Comparison of ENCODE assay signal across 24 mouse cellular contexts in genomic region chr2:31490556-31490955, GRCm38 (mm10).
"Had no signal": no experiment of that assay in that cellular context is flagged by ENCODE, and none has a peak within 500 bp of the region (broad histone marks: within the 10 kb centered on the region; RNA-seq: fewer than 3 reads in every experiment).

No protein-coding gene starts in this region.

- H3K9ac ChIP-seq: heart, embryonic 13.5 days; heart, embryonic 15.5 days; hindbrain, embryonic 13.5 days; hindbrain, embryonic 15.5 days; limb, embryonic 12.5 days; limb, embryonic 15.5 days; liver, embryonic 13.5 days had no signal

- H3K4me3 ChIP-seq: heart, adult 2 months; heart, embryonic 13.5 days; heart, embryonic 15.5 days; hindbrain, embryonic 13.5 days; hindbrain, embryonic 15.5 days; limb, embryonic 12.5 days; limb, embryonic 15.5 days; liver, embryonic 13.5 days had no signal

- H3K27me3 ChIP-seq: limb, embryonic 15.5 days; liver, embryonic 13.5 days had no signal

- H3K4me2 ChIP-seq: heart, embryonic 11.5 days; heart, embryonic 13.5 days; heart, embryonic 15.5 days; hindbrain, embryonic 13.5 days; hindbrain, embryonic 15.5 days; limb, embryonic 12.5 days; limb, embryonic 15.5 days; liver, embryonic 11.5 days; liver, embryonic 13.5 days had no signal

- ATAC-seq: hindbrain, postnatal 0 days; intestine, embryonic 16.5 days had no signal

- DNase-seq: gastrocnemius, postnatal 14 days; gastrocnemius, postnatal 36 days; heart, adult 11 months; heart, adult 2 months; heart, postnatal 14 days; heart, postnatal 36 days; kidney, adult 11 months; kidney, adult 8-10 months; kidney, postnatal 10 days; kidney, postnatal 25 days; layer of hippocampus, adult 9-11 months; layer of hippocampus, postnatal 36 days; left cerebral cortex, postnatal 4 days; liver, embryonic 13.5 days had no signal

- H3K9me3 ChIP-seq: heart, embryonic 13.5 days; heart, embryonic 15.5 days; hindbrain, embryonic 13.5 days; hindbrain, embryonic 15.5 days; limb, embryonic 12.5 days; limb, embryonic 15.5 days; liver, embryonic 13.5 days had no signal

- H3K4me1 ChIP-seq: heart, embryonic 13.5 days; heart, embryonic 15.5 days; liver, embryonic 13.5 days had no signal

- H3K27ac ChIP-seq: heart, adult 2 months; heart, embryonic 13.5 days; heart, embryonic 15.5 days; hindbrain, embryonic 13.5 days; hindbrain, embryonic 15.5 days; hindbrain, postnatal 0 days; limb, embryonic 12.5 days; limb, embryonic 15.5 days; liver, embryonic 13.5 days had no signal

- H3K36me3 ChIP-seq: heart, embryonic 13.5 days; heart, embryonic 15.5 days; hindbrain, embryonic 13.5 days; hindbrain, embryonic 15.5 days; limb, embryonic 12.5 days; limb, embryonic 15.5 days had no signal
